Mouse (Mus musculus) limb, embryonic 13.5 days (tissue): ENCODE data around the gene Tapt1. TPM values are rescaled to one million over a fixed set of nuclear protein-coding genes. Genes with fewer than 3 reads are reported as not detected.
A peak's percentile ranks its signal among the peaks of the same experiment; 100 is the strongest.
"Not testable (repeated sequence)": the region's sequence is repeated elsewhere in the genome, so short reads cannot be mapped to it uniquely, and the experiment has no call there.

Source experiments
- ATAC-seq: fragments of 200-750 bp; cut with Nextera tagmentation; 2 replicates; pipeline ENCODE4 v1.8.0; 2017; ENCODE audit warnings: low read depth, moderate number of reproducible peaks, moderate TSS enrichment; ENCODE audit not compliant: low FRiP score
- H3K27ac ChIP-seq: fragments of 300-500 bp; sonication (generic); 2 replicates; pipeline ENCODE4 v1.5.1; 2015; ENCODE audit warnings: inconsistent platforms, mild to moderate bottlenecking, moderate library complexity
- H3K27me3 ChIP-seq: fragments of 300-500 bp; sonication (generic); 2 replicates; pipeline ENCODE4 v1.6.1; 2015; ENCODE audit warnings: mild to moderate bottlenecking, inconsistent platforms
- H3K36me3 ChIP-seq: fragments of 300-500 bp; sonication (generic); 2 replicates; pipeline ENCODE4 v1.6.1; 2015; ENCODE audit warnings: inconsistent platforms, mild to moderate bottlenecking, moderate library complexity
- H3K4me1 ChIP-seq: fragments of 300-500 bp; sonication (generic); 2 replicates; pipeline ENCODE4 v1.6.1; 2015; ENCODE audit warnings: inconsistent platforms
- H3K4me2 ChIP-seq: fragments of 300-500 bp; sonication (generic); replicated peaks from 2 replicates; pipeline ENCODE4 v1.6.1; 2015; ENCODE audit warnings: inconsistent platforms, mild to moderate bottlenecking, moderate library complexity
- H3K4me3 ChIP-seq: fragments of 300-500 bp; sonication (generic); 2 replicates; pipeline ENCODE4 v1.5.1; 2015; ENCODE audit warnings: moderate library complexity, mild to moderate bottlenecking, inconsistent platforms
- H3K9ac ChIP-seq: fragments of 300-500 bp; sonication (generic); 2 replicates; pipeline ENCODE4 v1.6.1; 2015; ENCODE audit warnings: mild to moderate bottlenecking, inconsistent platforms
- H3K9me3 ChIP-seq: fragments of 300-500 bp; sonication (generic); 2 replicates; pipeline ENCODE4 v1.6.1; 2016; ENCODE audit warnings: inconsistent platforms
- WGBS: fragments of 180-500 bp; shearing (Covaris S2); methylation state at CpG from one replicate; pipeline ENCODE4 v1.1.7; 2015; 5-methylcytosine and 5-hydroxymethylcytosine counted together
- polyA plus RNA-seq: library from polyadenylated mRNA; unstranded; fragments of >200 nt; fragmentation: Nextera tagmentation; extraction: Ambion mirVana; gene quantifications from 2 replicates; pipeline ENCODE4 v1.2.1, GENCODE M21; 2015

Gene Tapt1
- polyA plus RNA-seq, result 32.2 and 33.4 TPM in 2 replicates

DNA sequence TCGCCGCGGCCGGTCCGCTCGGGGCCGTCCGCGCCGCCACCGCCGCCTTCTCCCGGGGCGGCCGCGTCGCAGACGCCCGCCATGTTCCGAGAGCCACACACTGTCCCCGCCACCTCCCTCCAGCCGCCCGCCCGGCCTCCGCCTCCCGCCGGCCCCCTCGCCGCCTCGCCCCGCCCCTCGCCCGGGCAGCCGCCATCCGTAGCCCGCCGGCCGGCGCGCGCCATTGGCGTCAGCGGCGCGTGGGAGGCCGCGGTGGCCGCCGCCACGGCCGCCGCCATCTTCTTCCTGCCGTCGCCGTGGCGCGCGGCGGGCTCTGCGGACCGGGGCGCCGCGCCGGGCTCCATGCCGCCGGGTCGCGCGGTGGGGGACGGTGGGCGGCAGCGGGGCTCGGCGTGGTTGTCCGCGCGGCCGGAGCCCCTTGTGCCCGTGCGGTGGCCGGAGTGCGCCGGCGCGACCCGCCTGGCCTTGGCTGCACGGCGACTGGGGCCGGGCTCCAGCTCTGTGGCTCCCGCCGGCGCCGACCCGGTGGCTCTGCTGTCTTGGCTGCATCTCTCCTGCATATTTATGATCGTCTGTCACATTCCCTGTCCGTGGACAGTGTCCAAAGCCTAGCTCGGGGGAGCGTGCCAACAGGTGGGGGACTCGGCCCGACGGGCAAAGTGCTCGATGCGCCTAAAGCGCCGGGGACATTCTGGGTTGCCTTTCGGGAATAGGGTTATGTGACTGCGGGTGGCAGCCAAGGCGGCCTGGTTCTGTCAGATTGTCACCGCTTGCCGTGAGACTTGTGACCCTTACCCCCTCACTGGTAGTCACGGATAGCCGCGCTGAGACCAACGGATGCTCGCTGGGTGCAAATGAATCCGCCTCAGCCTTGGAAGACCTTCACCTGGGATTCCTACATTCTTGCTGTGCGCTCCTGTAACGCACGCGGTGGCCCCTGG, at the start of gene Tapt1:
Gene Tapt1 (minus strand): TSS at position 106 of the 941 bp plus-strand sequence.
- H3K4me3 ChIP-seq, result peak within 1 kb of the TSS; percentile 89
- under 1% methylated on average over 114 of the region's 121 CpGs for WGBS
- H3K9ac ChIP-seq, result peak within 1 kb of the TSS; percentile 97
- peaks cover 26% of the 10 kb centered on the region for H3K4me1 ChIP-seq
- peak; percentile 95 for ATAC-seq
- peak within 1 kb of the TSS; percentile 89 for H3K27ac ChIP-seq
- no peaks in the 10 kb centered on the region for H3K9me3 ChIP-seq
- no peaks in the 10 kb centered on the region for H3K36me3 ChIP-seq
- H3K4me2 ChIP-seq, result peak within 1 kb of the TSS; percentile 81
- no peaks in the 10 kb centered on the region for H3K27me3 ChIP-seq

DNA sequence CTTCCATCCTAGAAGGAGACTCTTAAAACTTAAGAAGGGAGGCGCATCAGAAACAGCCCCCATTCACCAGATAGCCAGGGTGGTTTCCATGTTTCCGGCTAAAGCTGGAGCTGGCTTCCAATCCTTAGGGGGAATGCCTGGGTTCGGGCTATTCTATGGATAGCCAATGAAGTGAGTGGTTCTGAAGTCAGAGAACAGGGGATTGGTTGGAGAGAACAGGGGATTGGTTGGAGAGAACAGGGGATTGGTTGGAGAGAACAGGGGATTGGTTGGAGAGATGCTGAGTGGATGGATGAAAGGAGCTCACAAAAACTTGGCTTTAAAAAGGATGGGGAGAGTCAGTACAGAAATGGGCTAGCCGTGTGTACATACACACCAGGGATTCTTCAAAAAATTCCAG, 45.1 kb upstream of the Tapt1 start:
- Histone ChIP-seq H3K9ac (no peak overlapping the region), H3K9me3 (no peaks in the 10 kb centered on the region), H3K36me3 (no peaks in the 10 kb centered on the region), H3K4me3 (no peak overlapping the region), H3K4me1 (no peaks in the 10 kb centered on the region), H3K27me3 (no peaks in the 10 kb centered on the region), H3K4me2 (no peak overlapping the region), H3K27ac (no peak overlapping the region)
- WGBS, result 81% methylated on average over 4 of the region's 4 CpGs
- no peak for ATAC-seq

DNA sequence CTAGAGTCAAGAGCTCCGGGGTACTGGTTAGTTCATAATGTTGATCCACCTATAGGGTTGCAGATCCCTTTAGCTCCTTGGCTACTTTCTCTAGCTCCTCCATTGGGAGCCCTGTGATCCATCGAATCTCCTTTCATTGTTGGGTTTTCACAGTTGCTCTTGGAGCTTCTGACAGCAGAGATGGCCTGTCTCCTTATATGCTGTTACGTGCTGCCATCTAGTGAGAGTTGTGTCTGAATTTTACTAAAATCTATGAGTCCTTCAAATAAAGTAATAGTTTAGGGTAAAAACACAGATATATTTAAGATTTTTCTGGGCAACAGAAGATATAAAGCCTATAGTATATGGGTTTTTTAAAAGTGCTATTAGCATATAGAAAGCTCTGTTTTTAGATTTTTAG, 42.1 kb upstream of the Tapt1 start:
- not testable (repeated sequence) for ATAC-seq, H3K4me2 ChIP-seq, H3K27me3 ChIP-seq, H3K4me3 ChIP-seq, H3K9ac ChIP-seq, H3K27ac ChIP-seq, H3K9me3 ChIP-seq, H3K4me1 ChIP-seq, H3K36me3 ChIP-seq
- WGBS, result 56% methylated on average over 2 of the region's 3 CpGs

DNA sequence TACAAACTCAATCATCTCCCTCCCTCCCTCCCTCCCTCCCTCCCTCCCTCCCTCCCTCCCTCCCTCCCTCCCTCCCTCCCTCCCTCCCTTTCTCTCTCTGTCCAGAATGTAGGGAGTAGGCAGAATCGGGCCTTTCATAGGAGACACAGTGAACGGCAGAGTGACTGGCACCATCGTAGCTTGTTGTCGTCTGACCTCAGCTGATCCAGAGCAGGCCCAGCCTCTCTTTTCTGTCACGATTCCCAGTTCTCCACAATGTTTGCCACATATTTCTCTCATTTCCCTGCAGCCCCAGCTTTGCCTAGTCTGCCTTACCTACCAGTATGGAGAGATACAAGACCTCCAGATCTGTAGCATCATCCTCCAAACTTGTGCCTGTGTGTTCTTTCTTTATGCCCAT, 35.3 kb upstream of the Tapt1 start:
- Histone ChIP-seq H3K27ac (no peak overlapping the region), H3K9me3 (no peaks in the 10 kb centered on the region), H3K9ac (no peak overlapping the region), H3K36me3 (no peaks in the 10 kb centered on the region), H3K4me2 (no peak overlapping the region), H3K27me3 (no peaks in the 10 kb centered on the region), H3K4me1 (no peaks in the 10 kb centered on the region), H3K4me3 (no peak overlapping the region)
- no peak for ATAC-seq
- 59% methylated on average over 4 of the region's 5 CpGs for WGBS

DNA sequence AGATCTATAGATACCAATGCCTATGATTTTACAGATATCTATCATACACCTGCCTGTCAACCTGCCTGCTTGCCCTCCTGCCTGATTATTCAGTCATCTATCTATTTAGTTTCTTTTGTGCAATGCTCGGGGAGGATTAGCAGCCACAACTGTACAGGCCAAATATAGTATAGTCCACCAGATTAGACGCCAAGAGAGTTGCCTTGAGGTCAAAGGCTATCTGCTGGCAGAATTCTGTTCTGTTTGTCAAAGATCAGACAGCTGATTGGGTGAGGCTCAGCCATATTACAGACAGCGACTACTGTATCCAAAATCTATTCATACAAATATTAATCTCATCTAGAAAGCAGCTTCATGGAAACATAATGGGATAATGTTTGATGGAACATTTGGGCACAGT, 34.7 kb upstream of the Tapt1 start:
- no peaks in the 10 kb centered on the region for H3K9me3 ChIP-seq
- no peak for ATAC-seq
- 76% methylated on average over 3 of the region's 3 CpGs for WGBS
- no peak overlapping the region for H3K4me3 ChIP-seq
- H3K27me3 ChIP-seq, result no peaks in the 10 kb centered on the region
- no peaks in the 10 kb centered on the region for H3K36me3 ChIP-seq
- no peaks in the 10 kb centered on the region for H3K4me1 ChIP-seq
- no peak overlapping the region for H3K27ac ChIP-seq
- no peak overlapping the region for H3K9ac ChIP-seq
- H3K4me2 ChIP-seq, result no peak overlapping the region

DNA sequence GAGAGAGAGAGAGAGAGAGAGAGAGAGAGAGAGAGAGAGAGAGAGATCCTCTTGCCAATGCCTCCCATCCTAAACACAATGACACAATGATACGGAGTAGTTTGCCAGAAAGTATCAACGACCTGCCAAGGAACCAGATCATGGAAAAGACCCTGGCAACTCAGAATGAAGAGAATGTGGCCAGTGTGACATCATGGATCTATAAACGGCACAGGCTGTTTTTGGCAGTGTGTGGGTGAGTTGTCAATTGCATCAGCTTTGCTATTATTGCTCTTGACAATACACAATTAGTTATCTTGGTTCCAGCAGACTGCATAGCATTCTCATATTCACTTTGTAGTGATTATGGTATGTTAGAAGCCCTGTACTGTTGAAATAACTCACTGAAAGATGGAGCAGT, 33.3 kb upstream of the Tapt1 start:
- no peak overlapping the region for H3K9ac ChIP-seq
- no peaks in the 10 kb centered on the region for H3K36me3 ChIP-seq
- 75% methylated on average over 3 of the region's 3 CpGs for WGBS
- no peak overlapping the region for H3K4me3 ChIP-seq
- no peak overlapping the region for H3K27ac ChIP-seq
- no peaks in the 10 kb centered on the region for H3K27me3 ChIP-seq
- no peak overlapping the region for H3K4me2 ChIP-seq
- H3K9me3 ChIP-seq, result no peaks in the 10 kb centered on the region
- H3K4me1 ChIP-seq, result no peaks in the 10 kb centered on the region
- ATAC-seq, result no peak

DNA sequence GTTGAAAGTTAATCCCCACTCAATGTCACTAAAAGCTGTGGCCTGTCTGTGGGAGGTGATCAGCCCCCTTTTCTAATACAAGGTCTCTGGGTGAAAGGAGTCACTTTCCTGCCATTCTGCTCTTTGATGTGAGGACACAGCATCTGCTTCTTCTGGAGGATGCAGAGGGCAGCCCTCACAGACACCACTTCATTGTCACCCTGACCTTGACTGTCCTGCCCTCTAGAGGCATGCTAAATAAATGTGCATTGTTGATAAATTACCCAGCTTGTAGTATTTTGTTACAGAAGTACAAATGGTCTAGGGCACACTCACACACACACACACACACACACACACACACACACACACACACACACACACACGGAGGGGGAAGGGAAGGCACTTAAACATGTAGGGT, 31.7 kb upstream of the Tapt1 start:
- no peak overlapping the region for H3K4me2 ChIP-seq
- no peaks in the 10 kb centered on the region for H3K4me1 ChIP-seq
- no peak for ATAC-seq
- no peak overlapping the region for H3K9ac ChIP-seq
- no peak overlapping the region for H3K27ac ChIP-seq
- H3K27me3 ChIP-seq, result no peaks in the 10 kb centered on the region
- H3K9me3 ChIP-seq, result no peaks in the 10 kb centered on the region
- H3K36me3 ChIP-seq, result no peaks in the 10 kb centered on the region
- 67% methylated on average over 1 of the region's 1 CpGs for WGBS
- H3K4me3 ChIP-seq, result no peak overlapping the region

DNA sequence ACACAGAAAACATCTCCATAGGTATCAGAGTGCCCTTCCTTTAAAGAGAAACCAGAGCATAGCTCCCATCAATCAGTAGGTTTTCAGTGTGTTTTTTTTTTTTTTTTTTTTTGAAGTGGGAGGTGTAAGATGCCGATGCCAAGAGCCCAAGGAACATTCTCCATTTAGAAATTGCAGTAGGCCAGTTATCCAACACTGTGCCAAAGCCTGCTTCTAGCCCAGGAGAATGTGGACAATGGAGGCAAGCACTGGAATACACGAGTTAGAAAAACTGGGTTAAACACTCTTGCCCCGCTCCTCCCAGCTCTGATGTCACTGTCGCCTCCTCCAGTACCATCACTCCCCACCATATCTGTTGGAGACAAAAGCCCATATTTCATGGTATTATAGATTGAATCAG, 31.0 kb upstream of the Tapt1 start:
- H3K27ac ChIP-seq, result no peak overlapping the region
- H3K9me3 ChIP-seq, result no peaks in the 10 kb centered on the region
- H3K27me3 ChIP-seq, result no peaks in the 10 kb centered on the region
- no peak for ATAC-seq
- H3K4me3 ChIP-seq, result no peak overlapping the region
- no peaks in the 10 kb centered on the region for H3K36me3 ChIP-seq
- H3K4me2 ChIP-seq, result no peak overlapping the region
- H3K9ac ChIP-seq, result no peak overlapping the region
- WGBS, result 84% methylated on average over 4 of the region's 4 CpGs
- no peaks in the 10 kb centered on the region for H3K4me1 ChIP-seq

DNA sequence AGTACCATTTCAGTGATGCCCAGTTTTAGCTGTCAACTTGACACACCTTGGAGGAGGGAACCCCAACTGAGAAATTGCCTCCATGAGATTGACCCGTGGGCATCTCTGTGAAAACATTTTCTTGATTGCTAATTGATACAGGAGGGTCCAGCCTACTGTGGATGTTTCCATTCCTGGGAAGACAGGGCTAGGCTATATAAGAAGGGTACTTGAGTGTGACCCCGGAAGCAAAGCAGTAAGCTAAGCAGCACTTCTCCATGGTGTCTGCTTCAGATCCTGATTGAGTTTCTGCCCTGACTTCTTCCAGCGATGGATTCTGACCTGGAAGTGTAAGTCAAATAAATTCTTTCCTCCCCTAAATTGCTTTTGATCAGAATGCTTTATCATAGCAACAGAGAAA, 30.1 kb upstream of the Tapt1 start:
- Histone ChIP-seq H3K27ac (no peak overlapping the region), H3K27me3 (no peaks in the 10 kb centered on the region), H3K4me2 (no peak overlapping the region), H3K9ac (no peak overlapping the region), H3K36me3 (no peaks in the 10 kb centered on the region), H3K9me3 (no peaks in the 10 kb centered on the region), H3K4me3 (no peak overlapping the region), H3K4me1 (no peaks in the 10 kb centered on the region)
- WGBS, result 82% methylated on average over 3 of the region's 3 CpGs
- ATAC-seq, result no peak

DNA sequence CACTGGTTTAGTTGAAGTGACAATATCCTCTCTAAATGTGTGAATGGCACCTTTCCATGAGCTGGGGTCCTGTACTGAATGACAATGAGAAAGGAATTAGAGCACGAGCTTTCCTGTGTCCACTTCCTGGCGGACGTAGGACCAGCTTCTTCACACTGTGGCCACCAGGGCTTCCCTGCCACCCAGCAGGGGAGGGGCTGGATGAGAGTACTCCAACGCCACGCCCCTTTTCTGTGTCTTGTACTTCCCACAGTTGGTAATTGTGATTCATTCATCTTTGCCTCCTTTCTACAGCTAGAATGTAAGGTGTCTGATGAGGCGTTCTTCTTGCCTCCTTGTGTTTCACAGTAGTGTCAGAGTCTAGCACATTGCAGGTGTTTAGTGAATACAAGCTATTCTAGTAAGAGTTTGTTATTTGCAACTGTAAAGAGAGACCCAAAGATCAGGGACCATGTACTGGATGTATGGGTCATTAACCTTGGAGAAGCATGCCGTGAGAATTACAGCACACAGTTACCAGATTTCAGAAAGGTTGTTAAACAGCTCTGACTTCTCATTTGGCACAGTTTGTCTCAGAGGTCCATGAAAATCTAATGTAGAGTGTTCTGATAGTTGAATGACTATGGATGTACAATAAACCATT, 29.5 kb upstream of the Tapt1 start:
- Histone ChIP-seq H3K27me3 (no peaks in the 10 kb centered on the region), H3K4me3 (no peak overlapping the region), H3K27ac (no peak overlapping the region), H3K9me3 (no peaks in the 10 kb centered on the region; the same call in 1 of the 2 replicates), H3K36me3 (no peaks in the 10 kb centered on the region), H3K4me1 (no peaks in the 10 kb centered on the region), H3K4me2 (no peak overlapping the region), H3K9ac (no peak overlapping the region)
- 72% methylated on average over 7 of the region's 7 CpGs for WGBS
- ATAC-seq, result no peak

DNA sequence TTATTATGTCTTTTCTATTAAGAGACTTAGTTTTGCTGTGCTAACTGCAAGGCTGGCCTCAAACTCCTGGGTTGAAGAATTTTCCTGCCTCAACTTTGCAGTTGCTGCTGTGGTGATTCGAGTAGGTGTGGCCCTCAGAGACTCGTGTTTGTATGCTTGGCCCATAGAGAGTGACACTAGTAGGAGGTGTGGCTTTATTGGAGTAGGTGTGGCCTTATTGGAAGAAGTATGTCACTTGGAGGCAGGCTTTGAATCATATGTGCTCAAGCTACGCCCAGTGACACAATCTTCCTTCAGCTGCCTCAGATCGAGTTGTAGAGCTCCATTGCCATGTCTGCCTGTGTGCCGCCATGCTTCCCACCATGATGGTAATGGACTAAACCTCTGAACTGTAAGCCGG, 27.0 kb upstream of the Tapt1 start:
- Histone ChIP-seq H3K4me2 (no peak overlapping the region), H3K27ac (no peak overlapping the region), H3K36me3 (no peaks in the 10 kb centered on the region), H3K27me3 (no peaks in the 10 kb centered on the region), H3K9ac (no peak overlapping the region), H3K9me3 (no peaks in the 10 kb centered on the region; the same call in 1 of the 2 replicates), H3K4me3 (no peak overlapping the region), H3K4me1 (no peaks in the 10 kb centered on the region)
- no peak for ATAC-seq
- 87% methylated on average over 6 of the region's 6 CpGs for WGBS

DNA sequence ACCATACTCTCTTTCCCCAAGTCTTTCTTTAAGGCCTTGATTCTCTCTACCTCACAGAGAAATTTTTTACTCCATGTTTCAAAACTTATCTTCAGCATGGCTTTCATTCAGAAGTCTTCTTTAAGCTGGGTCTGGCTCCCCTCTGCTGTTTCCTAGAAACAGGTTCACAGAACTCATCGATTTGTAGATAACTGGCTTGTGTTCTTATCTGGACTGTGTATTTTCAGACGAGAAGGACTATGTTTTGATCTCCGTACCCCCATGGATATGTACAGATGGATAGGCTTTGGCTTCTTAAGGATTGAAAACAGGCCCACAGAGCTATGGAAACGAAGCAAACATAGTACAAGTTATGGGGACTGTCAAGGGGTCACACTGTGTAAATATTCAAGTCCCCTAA, 26.0 kb upstream of the Tapt1 start:
- Histone ChIP-seq H3K4me2 (no peak overlapping the region), H3K27me3 (no peaks in the 10 kb centered on the region), H3K4me1 (no peaks in the 10 kb centered on the region), H3K27ac (no peak overlapping the region), H3K9ac (no peak overlapping the region), H3K36me3 (no peaks in the 10 kb centered on the region), H3K4me3 (no peak overlapping the region), H3K9me3 (no peaks in the 10 kb centered on the region; the same call in 1 of the 2 replicates)
- 83% methylated on average over 4 of the region's 4 CpGs for WGBS
- no peak for ATAC-seq
